Mouse (Mus musculus): ENCODE measurements around the gene Ins1. TPM values are rescaled to one million over a fixed set of nuclear protein-coding genes. Genes with fewer than 3 reads are reported as not detected.

Ins1 gene
- polyA plus RNA-seq (2015; fragmentation: Nextera tagmentation; extraction: Ambion mirVana), result not detected in 2 replicates

DNA sequence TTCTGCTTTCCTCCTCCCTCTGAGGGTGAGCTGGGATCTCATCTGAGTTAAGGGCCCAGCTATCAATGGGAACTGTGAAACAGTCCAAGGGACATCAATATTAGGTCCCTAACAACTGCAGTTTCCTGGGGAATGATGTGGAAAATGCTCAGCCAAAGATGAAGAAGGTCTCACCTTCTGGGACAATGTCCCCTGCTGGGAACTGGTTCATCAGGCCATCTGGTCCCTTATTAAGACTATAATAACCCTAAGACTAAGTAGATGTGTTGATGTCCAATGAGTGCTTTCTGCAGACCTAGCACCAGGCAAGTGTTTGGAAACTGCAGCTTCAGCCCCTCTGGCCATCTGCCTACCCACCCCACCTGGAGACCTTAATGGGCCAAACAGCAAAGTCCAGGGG lies at the start of gene Ins1:
Ins1 (plus strand) TSS at position 301 of the 400 bp plus-strand sequence.
- no peak within 1 kb of the TSS for H3K4me3 ChIP-seq
- no peak within 1 kb of the TSS for H3K9ac ChIP-seq
- no peaks in the 10 kb centered on the region for H3K4me1 ChIP-seq
- no peak within 1 kb of the TSS for H3K27ac ChIP-seq
- H3K27me3 ChIP-seq, result no peaks in the 10 kb centered on the region
- no peaks in the 10 kb centered on the region for H3K9me3 ChIP-seq
- ATAC-seq (ENCODE audit: insufficient number of reproducible peaks, insufficient read depth, low FRiP score, low TSS enrichment, low read depth), result no peak
- H3K4me2 ChIP-seq, result no peak within 1 kb of the TSS
- H3K36me3 ChIP-seq, result no peaks in the 10 kb centered on the region
